Mouse (Mus musculus) WW6 (cell line): Measurements from ENCODE around the gene Olfr113.
"Not testable (repeated sequence)": the region's sequence is repeated elsewhere in the genome, so short reads cannot be mapped to it uniquely, and the experiment has no call there.

Experiments used
- DNase-seq: peaks from one replicate; pipeline ENCODE4 v3.0.0-alpha.2; 2013; ENCODE audit warnings: low read depth, low spot score

Olfr113 gene

GRCm38 (mm10) chr17:37577563-37577962 lies at the start of gene Olfr113:
Gene Olfr113 (minus strand): TSS chr17:37577663.
- no peak for DNase-seq

GRCm38 (mm10) chr17:37627009-37627408 lies 49.5 kb upstream of the Olfr113 start, which contains the start of the genes Olfr115 and Olfr116:
Gene Olfr115 (minus strand): TSS chr17:37627109.
Gene Olfr116 (minus strand): TSS chr17:37627199.
- DNase-seq, result no peak

GRCm38 (mm10) chr17:37592643-37593042 lies 15.2 kb upstream of the Olfr113 start, which contains the start of gene Olfr114:
Gene Olfr114 (minus strand): TSS chr17:37592743.
- DNase-seq, result no peak

- DNase-seq, result no peak
Observed at GRCm38 (mm10) chr17:37569351-37569750, 8.1 kb downstream of the Olfr113 start, which contains the start of gene Olfr112. Gene Olfr112 (minus strand): TSS chr17:37569451.

GRCm38 (mm10) chr17:37558913-37559615 lies 18.4 kb downstream of the Olfr113 start:
- DNase-seq, result no peak

GRCm38 (mm10) chr17:37543800-37544435 lies 33.5 kb downstream of the Olfr113 start:
- DNase-seq, result no peak

- DNase-seq, result no peak
Observed at GRCm38 (mm10) chr17:37541454-37542119, 35.9 kb downstream of the Olfr113 start.

- DNase-seq, result not testable (repeated sequence)
Observed at GRCm38 (mm10) chr17:37538416-37538815, 39.0 kb downstream of the Olfr113 start.

GRCm38 (mm10) chr17:37535173-37535572 lies 42.3 kb downstream of the Olfr113 start:
- DNase-seq, result no peak

- DNase-seq, result not testable (repeated sequence)
Observed at GRCm38 (mm10) chr17:37525427-37525826, 52.0 kb downstream of the Olfr113 start.

- not testable (repeated sequence) for DNase-seq
Observed at GRCm38 (mm10) chr17:37524612-37525011, 52.9 kb downstream of the Olfr113 start.
